Mouse (Mus musculus) lung, postnatal 0 days (tissue): ENCODE measurements around the gene Birc5. TPM values are rescaled to one million over a fixed set of nuclear protein-coding genes. Genes with fewer than 3 reads are reported as not detected.

Experiments
- ATAC-seq: fragments of 200-750 bp; cut with Nextera tagmentation; 2 replicates; pipeline ENCODE4 v1.8.0; 2017; ENCODE audit warnings: moderate library complexity
- DNase-seq: peaks from one replicate; pipeline ENCODE4 v3.0.0-alpha.2; 2016; ENCODE audit warnings: low spot score
- H3K27ac ChIP-seq: fragments of 300-500 bp; sonication (generic); 2 replicates; pipeline ENCODE4 v1.5.1; 2014; ENCODE audit warnings: antibody characterized with exemption, mild to moderate bottlenecking, low read length, mixed read lengths
- H3K27me3 ChIP-seq: fragments of 300-500 bp; sonication (generic); replicated peaks from 2 replicates; pipeline ENCODE4 v1.6.1; 2014; ENCODE audit warnings: low read length, mixed read lengths; ENCODE audit not compliant: insufficient read depth
- H3K36me3 ChIP-seq: fragments of 300-500 bp; sonication (generic); 2 replicates; pipeline ENCODE4 v1.6.1; 2014; ENCODE audit warnings: low read length, mixed read lengths; ENCODE audit not compliant: insufficient read depth
- H3K4me1 ChIP-seq: fragments of 300-500 bp; sonication (generic); 2 replicates; pipeline ENCODE4 v1.6.1; 2014; ENCODE audit warnings: antibody characterized with exemption, low read depth, low read length, mixed read lengths; ENCODE audit not compliant: insufficient read depth
- H3K4me2 ChIP-seq: fragments of 300-500 bp; sonication (generic); replicated peaks from 2 replicates; pipeline ENCODE4 v1.6.1; 2014; ENCODE audit warnings: low read depth, mild to moderate bottlenecking, low read length, moderate library complexity, mixed read lengths
- H3K4me3 ChIP-seq: fragments of 300-500 bp; sonication (generic); 2 replicates; pipeline ENCODE4 v1.5.1; 2014; ENCODE audit warnings: low read depth, low read length
- H3K9ac ChIP-seq: fragments of 300-500 bp; sonication (generic); replicated peaks from 2 replicates; pipeline ENCODE4 v1.6.1; 2014; ENCODE audit warnings: low read depth, mild to moderate bottlenecking
- H3K9me3 ChIP-seq: fragments of 300-500 bp; sonication (generic); 2 replicates; pipeline ENCODE4 v1.6.1; 2016; ENCODE audit warnings: low read length, mixed read lengths
- CTCF ChIP-seq: IDR thresholded peaks from 2 replicates; pipeline ENCODE4 v1.5.1; 2016; ENCODE audit warnings: antibody characterized with exemption, mild to moderate bottlenecking
- EP300 ChIP-seq: IDR thresholded peaks from 2 replicates; pipeline ENCODE4 v1.6.1; 2016; ENCODE audit warnings: antibody characterized with exemption, mild to moderate bottlenecking, control low read depth
- WGBS: fragments of 180-500 bp; shearing (Covaris S2); extraction: QIAGEN DNeasy Blood & Tissue Kit; methylation state at CpG from one replicate; pipeline ENCODE4 v1.1.7; 2014; 5-methylcytosine and 5-hydroxymethylcytosine counted together
- polyA plus RNA-seq: library from polyadenylated mRNA; unstranded; fragments of >200 nt; fragmentation: Nextera tagmentation; extraction: Ambion mirVana; gene quantifications from 2 replicates; pipeline ENCODE4 v1.2.1, GENCODE M21; 2015

Birc5 gene
- polyA plus RNA-seq, 1 experiment from 2014 or later: 15.0 TPM

GRCm38 (mm10) chr11:117826164-117826563 lies 22.9 kb upstream of the Birc5 start:
- 12% methylated on average over 5 of the region's 5 CpGs for WGBS
- peak; percentile 49 for DNase-seq

GRCm38 (mm10) chr11:117826916-117827315 lies 22.1 kb upstream of the Birc5 start:
- Histone ChIP-seq H3K27me3 (no peaks in the 10 kb centered on the region), H3K9ac (no peak overlapping the region), H3K4me3 (no peak overlapping the region), H3K9me3 (no peaks in the 10 kb centered on the region), H3K36me3 (no peaks in the 10 kb centered on the region), H3K4me2 (no peak overlapping the region), H3K27ac (no peak overlapping the region), H3K4me1 (peaks cover 66% of the 10 kb centered on the region)
- no peak for TF ChIP-seq EP300
- TF ChIP-seq CTCF: no peak
- ATAC-seq: no peak
- 44% methylated on average over 8 of the region's 8 CpGs for whole genome bisulfite sequencing
- DNase-seq: no peak

More at GRCm38 (mm10) chr11:117826164-117826563, 22.9 kb upstream of the Birc5 start:
- peaks cover 65% of the 10 kb centered on the region for H3K4me1 ChIP-seq
- H3K4me2 ChIP-seq: peak overlapping the region; percentile 63
- no peaks in the 10 kb centered on the region for H3K27me3 ChIP-seq
- ATAC-seq: no peak
- H3K9me3 ChIP-seq: no peaks in the 10 kb centered on the region
- TF ChIP-seq CTCF: no peak
- TF ChIP-seq EP300: no peak
- peak overlapping the region; percentile 27; the same call in 1 of the 2 replicates for H3K4me3 ChIP-seq
- peak overlapping the region; percentile 20; the same call in 1 of the 2 replicates for H3K9ac ChIP-seq
- H3K36me3 ChIP-seq: no peaks in the 10 kb centered on the region
- peak overlapping the region; percentile 43 for H3K27ac ChIP-seq

GRCm38 (mm10) chr11:117827386-117827785 lies 21.7 kb upstream of the Birc5 start:
- Histone ChIP-seq H3K36me3 (no peaks in the 10 kb centered on the region), H3K9me3 (no peaks in the 10 kb centered on the region), H3K27ac (no peak overlapping the region), H3K4me1 (peaks cover 68% of the 10 kb centered on the region), H3K4me2 (no peak overlapping the region), H3K4me3 (no peak overlapping the region), H3K27me3 (no peaks in the 10 kb centered on the region), H3K9ac (no peak overlapping the region)
- ATAC-seq (no peak), DNase-seq (no peak)
- 30% methylated on average over 3 of the region's 3 CpGs for WGBS
- TF ChIP-seq CTCF (no peak), EP300 (no peak)

- no peaks in the 10 kb centered on the region for H3K27me3 ChIP-seq
- H3K9ac ChIP-seq: no peak overlapping the region
- ATAC-seq (peak; percentile 29; the same call in 1 of the 2 replicates), DNase-seq (peak; percentile 87)
- peak overlapping the region; percentile 58; the same call in 1 of the 2 replicates for H3K27ac ChIP-seq
- H3K36me3 ChIP-seq: no peaks in the 10 kb centered on the region
- TF ChIP-seq EP300 (no peak), CTCF (no peak)
- H3K9me3 ChIP-seq: no peaks in the 10 kb centered on the region
- H3K4me1 ChIP-seq: peaks cover 60% of the 10 kb centered on the region
- H3K4me3 ChIP-seq: no peak overlapping the region
- H3K4me2 ChIP-seq: no peak overlapping the region
- WGBS: 39% methylated on average over 18 of the region's 18 CpGs
Observed at GRCm38 (mm10) chr11:117828149-117828887, 20.7 kb upstream of the Birc5 start.

- ATAC-seq (no peak), DNase-seq (peak; percentile 69)
- H3K4me3 ChIP-seq: no peak overlapping the region
- H3K9ac ChIP-seq: no peak overlapping the region
- TF ChIP-seq CTCF (no peak), EP300 (no peak)
- H3K36me3 ChIP-seq: no peaks in the 10 kb centered on the region
- WGBS: 32% methylated on average over 9 of the region's 9 CpGs
- no peaks in the 10 kb centered on the region for H3K27me3 ChIP-seq
- no peak overlapping the region for H3K4me2 ChIP-seq
- H3K27ac ChIP-seq: peak overlapping the region; percentile 58
- no peaks in the 10 kb centered on the region for H3K9me3 ChIP-seq
- peaks cover 55% of the 10 kb centered on the region for H3K4me1 ChIP-seq
Observed at GRCm38 (mm10) chr11:117828888-117829604, 20.0 kb upstream of the Birc5 start.

GRCm38 (mm10) chr11:117829671-117830215 lies 19.3 kb upstream of the Birc5 start:
- WGBS: 34% methylated on average over 2 of the region's 2 CpGs
- peaks cover 51% of the 10 kb centered on the region for H3K4me1 ChIP-seq
- H3K9ac ChIP-seq: no peak overlapping the region

More at GRCm38 (mm10) chr11:117829671-117830215, 19.3 kb upstream of the Birc5 start:
- Histone ChIP-seq H3K27ac (peak overlapping the region; percentile 73), H3K36me3 (no peaks in the 10 kb centered on the region), H3K9me3 (no peaks in the 10 kb centered on the region), H3K4me3 (no peak overlapping the region), H3K4me2 (no peak overlapping the region), H3K27me3 (no peaks in the 10 kb centered on the region)
- ATAC-seq (no peak), DNase-seq (peak; percentile 68)
- TF ChIP-seq EP300: no peak
- TF ChIP-seq CTCF: no peak
